Mouse (Mus musculus) testis, postnatal 14 days (tissue): ENCODE measurements around the gene Fbxw2.
"Not testable (repeated sequence)": the region's sequence is repeated elsewhere in the genome, so short reads cannot be mapped to it uniquely, and the experiment has no call there.

ENCODE experiments used
- DNase-seq: peaks from one replicate; pipeline ENCODE4 v3.0.0; 2021; ENCODE audit warnings: low spot score

The Fbxw2 gene

GRCm38 (mm10) chr2:34812706-34813105 is 13.4 kb downstream of the Fbxw2 start:
- DNase-seq, result no peak

DNA sequence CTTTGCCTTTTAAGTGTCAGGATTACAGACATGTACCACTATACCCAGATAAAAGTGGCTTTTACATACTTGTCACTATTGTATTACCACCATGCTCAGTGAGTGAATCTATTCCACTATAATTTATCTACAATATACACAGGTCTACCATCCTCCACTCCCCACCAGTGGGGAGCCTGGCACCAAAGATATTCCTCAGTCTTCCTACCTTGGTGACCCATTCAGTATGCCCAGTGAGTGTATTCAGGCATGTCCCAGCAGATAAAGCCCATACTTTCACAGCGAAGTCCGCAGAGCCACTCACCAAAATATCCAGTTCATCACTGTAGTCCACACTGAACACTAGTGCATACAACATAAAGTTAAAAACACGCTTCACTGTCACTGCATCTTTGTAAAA is 15.3 kb downstream of the Fbxw2 start:
- DNase-seq, result no peak

DNA sequence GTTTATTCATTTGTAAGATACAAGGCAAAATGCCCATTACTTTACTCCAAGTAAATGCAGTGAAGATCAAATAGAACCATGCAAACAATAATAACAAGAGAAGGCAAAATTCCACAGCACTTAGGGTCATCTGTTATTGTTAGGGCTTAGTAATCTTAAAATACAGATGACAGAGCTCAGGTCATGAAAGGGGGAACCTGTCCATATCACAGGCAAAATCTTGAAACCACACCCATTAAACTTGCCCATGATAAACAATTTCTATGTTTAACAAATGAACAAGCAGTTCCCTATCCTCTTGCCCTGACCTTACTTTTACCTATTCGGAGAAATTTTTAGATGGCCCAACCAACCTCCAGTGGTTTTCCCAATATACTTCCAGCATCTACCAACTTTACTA is 16.5 kb downstream of the Fbxw2 start:
- no peak for DNase-seq

GRCm38 (mm10) chr2:34808057-34808456 is 18.1 kb downstream of the Fbxw2 start:
- DNase-seq, result no peak

GRCm38 (mm10) chr2:34805364-34805950 is 20.7 kb downstream of the Fbxw2 start:
- no peak for DNase-seq

DNA sequence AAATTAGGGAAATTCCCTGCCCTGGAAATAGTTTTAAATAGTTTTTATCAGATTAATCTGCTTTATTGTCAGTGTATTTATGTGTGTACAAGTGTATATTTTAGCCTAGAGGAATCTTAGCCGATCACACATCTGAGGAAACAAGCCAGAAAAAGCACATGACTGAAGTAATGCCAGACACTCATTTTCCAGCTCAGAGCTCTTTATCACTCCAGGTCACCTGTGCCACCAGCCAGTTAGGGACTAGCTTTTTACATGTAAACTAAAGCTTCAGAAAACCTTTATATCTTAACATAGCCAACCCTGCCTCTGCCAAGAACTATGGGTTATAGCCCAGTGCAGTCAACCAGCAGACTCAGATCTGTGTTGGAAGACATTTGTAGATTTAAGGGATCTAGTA is 21.3 kb downstream of the Fbxw2 start:
- no peak for DNase-seq

DNA sequence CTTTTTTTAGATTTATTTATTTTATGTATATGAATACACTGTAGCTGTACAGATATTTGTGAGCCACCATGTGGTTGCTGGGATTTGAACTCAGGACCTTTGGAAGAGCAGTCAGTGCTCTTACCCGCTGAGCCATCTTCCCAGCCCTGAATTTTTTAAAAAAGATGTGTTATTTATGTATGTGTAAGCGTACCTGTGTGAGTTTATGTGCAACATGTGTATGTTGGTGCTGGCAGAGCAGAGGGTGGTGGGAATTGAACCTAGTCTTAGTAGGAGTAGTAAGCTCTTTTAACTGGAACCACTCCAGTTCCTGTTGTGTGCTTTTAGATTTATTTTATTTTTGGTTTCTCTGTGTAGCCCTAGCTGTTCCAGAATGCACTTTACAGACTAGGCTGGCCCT is 21.9 kb downstream of the Fbxw2 start:
- DNase-seq, result no peak

- DNase-seq, result no peak
Measured at GRCm38 (mm10) chr2:34803746-34804145, 22.4 kb downstream of the Fbxw2 start.

- DNase-seq, result peak; percentile 51
Measured at GRCm38 (mm10) chr2:34802565-34803245, 23.4 kb downstream of the Fbxw2 start.

- DNase-seq, result peak; percentile 98
Measured at GRCm38 (mm10) chr2:34801516-34802482, 24.3 kb downstream of the Fbxw2 start.

GRCm38 (mm10) chr2:34800371-34800770 is 25.7 kb downstream of the Fbxw2 start:
- DNase-seq, result no peak

DNA sequence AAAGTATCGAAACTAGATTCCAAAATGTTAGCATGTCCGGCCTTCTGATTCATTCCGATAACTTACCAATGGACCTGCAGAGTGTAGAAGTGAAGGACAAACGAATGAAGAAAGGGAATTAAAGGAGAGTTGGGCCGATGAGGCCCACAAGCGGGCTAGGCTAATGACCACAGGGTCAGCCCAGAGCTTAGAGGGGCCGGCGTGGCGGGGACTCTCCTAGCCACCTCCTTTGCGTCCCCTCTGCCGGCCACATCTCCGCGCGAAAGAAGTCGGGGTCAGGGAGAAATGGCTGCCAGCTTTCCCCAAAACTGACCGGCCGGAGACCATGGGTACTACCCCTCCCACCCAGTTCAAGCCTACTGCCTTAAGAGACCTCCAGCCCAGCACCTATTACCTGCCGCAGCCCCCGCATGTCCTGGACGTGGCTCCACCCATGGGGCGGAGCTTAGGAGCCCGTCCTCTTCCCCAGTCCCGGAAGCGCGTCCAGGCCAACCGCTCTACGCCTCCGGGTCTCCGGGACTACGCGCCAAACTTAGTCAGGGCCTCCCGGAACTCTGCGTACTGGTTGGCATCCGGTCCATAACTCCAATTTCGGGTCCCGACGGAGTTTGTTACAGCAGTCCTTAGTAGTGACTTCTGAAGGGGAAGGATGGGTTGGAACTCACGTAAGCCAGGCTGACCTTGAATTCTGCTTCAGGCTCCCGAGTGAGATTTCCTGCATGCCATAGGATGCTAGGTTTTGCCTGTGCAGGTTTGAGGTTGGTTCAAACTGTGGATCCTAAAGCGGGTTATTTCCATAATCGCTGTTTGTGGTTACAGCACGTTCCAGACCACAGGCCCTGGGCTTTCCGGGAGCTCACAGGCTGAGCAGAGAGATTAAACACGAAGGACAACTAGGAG is 26.5 kb downstream of the Fbxw2 start, which contains the start of gene Rabepk:
Rabepk (minus strand) TSS at position 556 of the 900 bp plus-strand sequence.
- DNase-seq, result peak; percentile 89

GRCm38 (mm10) chr2:34795426-34795825 is 30.7 kb downstream of the Fbxw2 start:
- DNase-seq, result no peak

DNA sequence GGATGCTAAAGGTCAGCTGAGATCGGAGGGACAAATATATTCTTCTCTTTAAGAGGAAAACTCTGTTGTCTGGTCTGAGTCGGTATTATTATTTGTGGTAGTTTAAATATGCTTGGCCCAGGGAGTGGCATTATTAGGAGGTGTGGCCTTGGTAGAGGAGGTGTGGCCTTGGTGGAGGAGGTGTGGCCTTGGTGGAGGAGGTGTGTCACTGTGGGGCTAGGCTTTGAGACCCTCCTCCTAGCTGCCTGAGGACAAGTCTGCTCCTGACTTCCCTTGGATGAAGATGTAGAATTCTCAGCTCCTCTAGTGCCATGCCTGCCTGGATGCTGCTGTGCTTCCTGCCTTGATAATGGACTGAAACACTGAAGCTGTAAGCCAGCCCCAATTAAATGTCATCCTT is 31.6 kb downstream of the Fbxw2 start:
- no peak for DNase-seq

DNA sequence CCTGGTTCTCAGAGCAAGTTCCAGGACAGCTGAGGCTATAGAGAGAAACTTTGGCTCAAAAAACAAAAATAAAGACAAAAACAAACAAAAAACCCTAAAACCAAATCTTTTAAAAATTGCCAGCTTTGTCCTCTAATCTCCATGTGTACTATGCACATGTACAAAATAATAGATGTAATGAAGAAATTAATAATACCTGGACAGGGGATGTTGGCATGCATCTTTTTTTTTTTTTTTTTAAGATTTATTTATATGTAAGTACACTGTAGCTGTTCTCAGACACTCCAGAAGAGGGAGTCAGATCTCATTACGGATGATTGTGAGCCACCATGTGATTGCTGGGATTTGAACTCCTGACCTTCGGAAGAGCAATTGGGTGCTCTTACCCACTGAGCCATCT is 33.6 kb downstream of the Fbxw2 start:
- not testable (repeated sequence) for DNase-seq

DNA sequence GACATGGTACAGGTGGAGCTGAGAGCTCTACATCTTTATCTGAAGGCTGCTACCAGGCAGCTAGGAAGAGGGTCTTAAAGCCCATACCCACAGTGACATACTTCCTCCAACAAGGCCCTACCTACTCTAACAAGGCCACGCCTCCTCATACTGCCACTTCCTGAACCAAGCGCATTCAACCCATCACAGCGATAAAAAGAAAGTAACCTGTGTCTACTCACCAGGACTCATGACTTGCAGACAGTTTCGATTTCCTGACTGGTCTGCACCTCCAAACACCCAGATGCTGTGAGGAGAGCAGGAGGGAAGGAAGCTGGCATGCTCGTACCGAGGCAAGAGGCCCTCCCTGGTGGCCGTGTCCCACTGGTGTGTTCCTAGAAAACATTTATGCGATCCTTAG is 35.8 kb downstream of the Fbxw2 start:
- no peak for DNase-seq

GRCm38 (mm10) chr2:34784085-34784484 is 42.0 kb downstream of the Fbxw2 start:
- no peak for DNase-seq

GRCm38 (mm10) chr2:34783064-34784020 is 42.8 kb downstream of the Fbxw2 start:
- DNase-seq, result peak; percentile 56

DNA sequence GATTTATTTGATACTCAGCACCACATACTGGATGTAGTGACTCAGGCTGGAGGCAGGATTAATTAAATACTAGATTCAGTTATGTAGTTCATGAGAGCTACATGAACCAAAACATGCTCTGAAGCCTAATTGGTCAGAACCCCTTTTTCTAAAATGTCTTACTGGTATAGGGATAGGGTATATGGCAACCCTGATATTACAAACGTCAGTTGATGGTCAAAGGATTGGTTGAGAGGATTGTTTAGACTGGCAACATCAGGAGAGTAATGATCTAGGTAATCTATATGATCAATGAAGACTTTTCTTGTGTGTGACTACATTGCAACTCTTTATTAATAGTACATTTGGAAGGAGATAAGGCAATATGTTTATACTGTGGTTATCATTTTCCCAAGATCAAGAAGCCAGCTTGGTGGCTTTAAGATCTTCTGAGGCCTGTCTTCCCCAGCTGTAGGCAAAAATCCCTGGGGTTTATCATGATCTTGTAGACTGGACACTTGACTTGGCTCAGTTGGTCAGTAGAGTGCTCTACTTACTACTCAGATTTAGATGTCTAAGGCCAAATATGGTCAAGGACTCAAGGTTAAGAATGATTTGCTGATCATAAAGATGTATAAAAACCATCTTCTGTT is 48.8 kb downstream of the Fbxw2 start:
- no peak for DNase-seq

DNA sequence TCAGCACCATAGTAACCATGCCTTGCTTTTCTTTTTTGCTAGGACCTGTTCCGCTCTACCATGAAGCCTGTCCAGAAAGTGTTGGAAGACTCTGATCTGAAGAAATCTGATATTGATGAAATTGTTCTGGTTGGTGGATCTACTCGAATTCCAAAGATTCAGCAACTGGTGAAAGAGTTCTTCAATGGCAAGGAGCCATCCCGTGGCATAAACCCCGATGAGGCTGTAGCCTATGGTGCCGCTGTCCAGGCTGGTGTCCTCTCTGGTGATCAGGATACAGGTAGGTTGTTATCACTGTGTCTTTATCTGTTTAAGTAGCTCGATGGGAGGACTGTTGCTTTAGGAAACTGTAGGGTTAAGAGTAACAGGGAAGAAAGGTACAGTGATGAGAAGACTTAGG is 51.6 kb downstream of the Fbxw2 start:
- no peak for DNase-seq
